Mouse (Mus musculus) cortical plate, adult 2 months (tissue): ENCODE measurements around the gene Spdef.

ENCODE experiments used
- CTCF ChIP-seq: fragments of 200-500 bp; IDR thresholded peaks from 2 replicates; pipeline ENCODE4 v1.5.1; 2011; ENCODE audit warnings: mild to moderate bottlenecking, control low read depth, low read length; ENCODE audit not compliant: insufficient read depth; ENCODE audit errors: extremely low read depth
- POLR2A ChIP-seq: fragments of 200-500 bp; IDR thresholded peaks from 2 replicates; pipeline ENCODE4 v1.6.1; 2011; ENCODE audit warnings: mild to moderate bottlenecking, low read length, control low read depth; ENCODE audit not compliant: insufficient read depth; ENCODE audit errors: extremely low read depth

GRCm38 (mm10) chr17:27700812-27701211, 27.9 kb downstream of the Spdef start:
- TF ChIP-seq CTCF (no peak), POLR2A (no peak)
